Mouse (Mus musculus): Measurements from ENCODE around the gene Wdr75.

The Wdr75 gene

DNA sequence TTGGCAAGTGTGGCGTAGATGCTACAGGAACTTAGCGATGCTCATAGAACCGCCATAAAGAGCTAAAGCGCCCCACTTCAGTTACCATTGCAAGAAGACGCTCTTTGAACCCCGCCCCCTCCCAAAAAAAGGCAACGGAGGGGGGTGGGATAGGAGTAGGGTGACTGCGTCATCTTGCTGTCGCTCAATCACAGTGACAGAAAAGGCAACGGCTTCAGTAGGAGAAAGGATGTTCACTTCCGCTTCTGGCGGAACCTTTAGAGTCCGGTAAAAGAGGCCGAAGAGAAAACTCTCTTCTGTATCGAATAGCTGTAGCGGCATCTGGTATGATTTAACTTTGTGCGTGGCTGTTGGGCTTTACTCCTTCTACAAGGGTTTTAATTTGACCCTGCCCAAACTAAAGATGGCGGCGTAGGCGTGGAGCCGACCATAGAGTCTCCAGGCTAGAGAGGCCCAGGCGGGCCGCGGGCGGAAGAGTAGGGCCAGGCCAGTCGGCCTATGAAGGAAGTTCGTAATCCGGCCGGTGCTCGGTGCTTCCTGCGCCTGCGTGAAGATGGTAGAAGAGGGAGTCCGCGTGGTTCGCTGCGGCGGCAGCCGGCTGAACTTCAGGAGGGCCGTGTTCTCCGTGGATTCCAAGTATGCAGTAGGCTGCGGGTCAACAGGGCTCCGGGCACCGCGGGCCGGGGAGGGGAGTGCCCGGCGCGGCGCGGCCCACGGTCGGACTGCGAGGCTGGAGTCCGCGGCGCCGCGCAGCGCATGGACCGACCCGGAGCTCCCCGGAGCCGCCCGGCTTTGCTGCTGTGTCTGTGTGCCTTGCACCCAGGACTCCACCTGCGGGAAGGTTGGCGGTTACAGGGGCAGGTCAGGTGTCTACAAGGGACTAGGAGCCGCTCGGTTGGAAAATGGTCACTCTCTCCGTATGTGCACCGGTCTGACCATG, at the start of gene Wdr75:
Gene Wdr75, plus strand, starts transcription at position 198 of the 940 bp plus-strand sequence.
- DNase-seq (ENCODE audit: low spot score) = peak; percentile 97

DNA sequence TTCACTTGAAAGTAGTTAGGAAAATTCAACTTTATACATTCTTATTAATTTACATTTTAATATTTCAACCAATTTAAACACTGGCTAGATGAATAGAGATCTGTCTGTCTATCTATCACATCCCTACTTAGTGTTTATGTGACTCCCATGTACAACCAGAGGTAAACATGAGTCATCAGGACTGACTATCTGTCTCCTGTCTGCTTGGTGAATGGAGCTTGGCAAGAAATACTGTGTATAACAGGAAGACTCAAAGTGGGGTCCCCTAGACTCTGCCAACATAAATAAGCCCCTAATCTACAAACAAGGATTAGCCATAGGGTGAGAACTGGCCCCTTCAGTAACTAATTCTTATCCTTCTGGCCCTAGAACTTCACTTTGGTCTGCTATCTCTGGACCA, 39.1 kb upstream of the Wdr75 start:
- DNase-seq (ENCODE audit: low spot score) = no peak

DNA sequence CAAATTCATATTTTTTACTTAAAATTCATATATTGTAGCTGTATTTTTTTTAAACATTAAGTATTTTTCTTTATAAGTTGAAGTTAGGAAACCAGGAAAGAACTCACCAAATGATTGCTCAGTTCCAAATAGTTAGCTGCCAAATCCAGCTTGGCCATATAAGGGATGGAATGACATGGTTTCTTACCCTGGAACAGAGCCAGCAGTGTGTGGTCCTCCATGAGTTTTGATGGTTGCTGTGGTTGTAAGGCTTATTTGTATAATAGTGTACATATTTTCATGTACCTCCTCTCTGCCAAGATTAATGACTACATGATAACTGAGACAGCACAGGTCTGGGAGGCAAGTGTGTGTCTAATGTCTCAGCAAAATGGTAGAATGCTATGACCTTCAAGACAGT, 38.3 kb upstream of the Wdr75 start:
- DNase-seq (ENCODE audit: low spot score) = no peak

DNA sequence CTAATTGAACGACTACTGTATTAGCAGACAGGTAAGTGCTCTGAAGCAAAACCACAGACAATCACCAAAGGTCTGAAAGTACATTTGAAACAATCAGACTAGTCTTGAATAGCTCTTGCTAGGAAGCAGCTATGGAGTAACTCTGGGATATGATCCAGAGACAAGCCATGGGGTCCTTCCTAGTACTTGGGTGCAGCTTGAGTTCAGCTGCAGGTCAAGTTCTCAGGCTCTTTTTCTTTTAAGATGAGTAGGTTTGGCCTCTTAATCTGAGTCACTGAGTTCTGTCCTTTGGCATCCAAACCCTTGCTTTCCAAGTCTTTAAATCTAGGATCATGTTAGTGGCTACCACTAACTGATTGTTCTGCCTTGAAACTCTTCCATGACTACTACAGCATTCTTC, 37.0 kb upstream of the Wdr75 start:
- DNase-seq (ENCODE audit: low spot score) = no peak

DNA sequence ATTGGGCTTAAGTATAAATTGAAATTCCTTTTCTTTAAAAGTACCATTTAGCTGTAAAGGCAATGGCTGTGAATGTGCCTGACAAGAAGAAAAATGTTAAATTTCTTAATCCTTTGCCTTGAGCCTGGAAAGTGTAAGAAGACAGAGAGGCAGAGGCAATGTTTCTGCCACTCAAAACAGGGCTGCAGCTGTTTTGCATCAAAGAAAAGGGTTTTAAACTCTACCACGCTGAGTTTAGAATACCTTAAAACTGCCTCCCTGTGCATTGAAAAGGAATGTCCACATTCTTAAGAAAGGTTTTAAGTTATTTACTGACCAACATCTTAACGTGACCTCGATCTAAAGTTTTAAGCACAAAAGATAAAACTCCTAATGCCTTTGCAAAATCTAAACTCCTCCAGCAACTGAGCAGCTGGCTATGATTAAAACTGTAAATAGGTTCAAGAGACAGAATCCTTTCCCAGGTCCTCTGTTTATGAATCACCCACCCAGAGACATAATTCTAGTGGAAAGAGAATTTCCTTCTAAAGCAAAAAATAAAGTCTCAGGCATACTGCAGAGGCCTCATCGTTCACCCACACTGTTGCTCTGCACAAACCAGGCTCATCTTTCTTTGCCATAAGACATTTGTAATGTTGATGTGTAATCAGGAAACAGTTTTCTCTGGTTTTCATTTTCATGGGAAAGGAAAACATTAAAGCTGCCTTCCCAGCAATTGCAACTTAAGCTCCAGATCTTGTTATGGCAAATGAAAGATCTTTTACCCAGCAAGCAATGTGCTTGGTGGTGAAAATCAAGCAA, 34.1 kb upstream of the Wdr75 start:
- no peak for DNase-seq (ENCODE audit: low spot score)

DNA sequence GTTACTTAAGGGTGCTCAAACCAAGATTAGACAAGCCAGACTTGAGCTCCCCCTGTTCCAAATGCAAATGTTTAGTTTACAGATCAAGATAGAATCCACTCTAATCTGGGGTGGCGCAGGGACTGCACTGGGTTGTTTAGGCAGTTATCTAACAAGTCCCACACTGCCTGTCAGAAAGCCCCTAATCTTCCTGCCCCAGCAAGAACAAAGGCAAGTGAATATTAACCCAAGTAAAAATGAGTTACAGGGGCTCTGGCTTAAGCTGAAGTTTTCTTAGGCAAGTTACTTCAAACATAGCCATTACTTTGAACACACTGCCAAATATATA, 33.5 kb upstream of the Wdr75 start:
- DNase-seq (ENCODE audit: low spot score) = no peak

DNA sequence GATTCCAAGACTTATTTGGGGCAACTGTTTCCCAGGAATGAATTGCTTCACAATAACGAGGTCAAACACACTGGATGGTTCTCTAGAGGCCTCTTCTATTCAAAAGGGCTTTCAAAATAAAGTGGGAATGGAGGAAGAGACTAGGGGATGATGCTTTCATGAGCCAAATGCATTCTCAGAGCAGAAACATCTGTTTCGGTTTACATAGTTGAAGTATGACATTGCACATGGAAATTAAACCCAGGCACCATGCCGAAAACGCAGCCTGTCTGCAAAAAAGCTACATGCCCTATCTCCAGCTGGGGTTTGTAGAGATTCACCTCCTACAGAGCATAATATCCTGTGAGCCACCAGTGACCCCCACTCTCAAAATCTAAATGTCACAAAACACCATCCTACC, 29.3 kb upstream of the Wdr75 start:
- no peak for DNase-seq (ENCODE audit: low spot score)

DNA sequence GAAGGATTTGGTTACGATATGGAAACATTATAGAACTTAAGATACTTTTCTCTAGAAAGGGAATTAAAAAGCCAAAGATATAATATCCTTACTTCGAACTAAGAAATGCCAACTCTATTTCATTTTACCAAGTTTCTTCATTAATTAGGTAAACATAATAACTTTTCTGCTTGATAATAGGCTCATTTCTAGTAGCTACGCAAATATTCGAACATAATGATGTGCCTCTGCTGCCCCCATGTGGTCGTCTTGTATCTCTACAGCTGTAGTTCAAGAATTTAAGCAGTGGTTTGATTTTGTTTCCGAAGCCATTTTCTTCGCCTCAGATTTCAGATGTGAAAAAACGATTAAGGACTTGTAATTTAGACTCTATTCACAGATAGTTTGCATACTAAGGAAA, 28.8 kb upstream of the Wdr75 start:
- peak; percentile 86 for DNase-seq (ENCODE audit: low spot score)

DNA sequence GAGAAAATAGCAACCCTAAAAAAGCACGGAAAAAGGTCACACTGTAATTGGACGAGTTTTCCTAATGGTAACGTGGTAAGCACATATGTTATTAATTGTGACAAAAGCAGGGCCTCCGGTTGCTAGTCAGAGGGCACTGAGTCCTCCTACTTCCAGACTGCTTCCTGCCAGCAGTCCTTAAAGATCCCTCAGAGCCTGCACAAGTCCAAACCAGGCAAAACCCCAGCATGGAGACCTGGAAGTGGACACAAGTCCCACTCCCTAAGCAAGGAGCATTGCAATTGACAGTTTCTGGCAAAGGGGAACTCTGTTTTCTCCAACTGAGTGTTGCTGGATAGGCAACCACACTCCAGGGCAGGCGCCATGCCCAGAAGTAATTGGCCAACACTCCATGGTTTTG, 27.4 kb upstream of the Wdr75 start:
- DNase-seq (ENCODE audit: low spot score) = no peak

DNA sequence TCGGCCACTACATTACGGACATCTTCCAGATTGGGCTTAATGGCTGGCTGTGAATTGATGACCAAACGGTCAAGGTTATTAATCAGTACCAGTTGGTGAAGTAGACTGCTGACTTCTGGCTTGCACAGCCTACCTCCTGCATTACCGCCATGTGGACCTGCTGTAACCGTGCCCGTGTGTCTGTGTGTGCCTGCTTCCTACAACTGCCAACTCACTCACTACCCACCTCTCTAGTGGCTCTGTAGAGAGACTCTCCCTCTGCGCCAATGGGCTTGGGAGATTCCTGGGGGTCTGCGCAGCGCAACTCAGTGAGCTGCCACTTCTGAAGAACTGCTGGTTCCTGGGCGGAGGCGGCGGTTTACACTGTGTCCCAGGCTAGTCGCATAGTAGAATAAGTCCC, 25.6 kb upstream of the Wdr75 start:
- no peak for DNase-seq (ENCODE audit: low spot score)

DNA sequence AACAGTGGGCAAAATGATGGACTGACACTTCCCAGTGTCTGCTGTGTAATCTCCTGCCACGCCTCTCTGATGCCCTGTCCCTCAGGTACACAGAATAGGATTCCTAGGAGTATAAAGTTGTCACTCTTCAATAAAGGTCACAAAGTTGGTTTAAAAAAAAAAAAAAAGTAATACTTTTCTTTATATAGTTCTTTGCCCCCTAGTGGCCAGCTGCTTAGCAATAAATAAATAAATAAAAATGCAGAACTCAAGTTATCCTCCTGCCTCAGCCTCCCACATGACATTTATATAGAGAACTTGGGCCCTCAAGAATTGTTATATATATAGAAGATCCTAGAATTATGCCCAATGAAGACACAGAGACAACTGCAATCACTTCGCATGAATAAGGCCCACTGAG, 24.9 kb upstream of the Wdr75 start:
- no peak for DNase-seq (ENCODE audit: low spot score)

DNA sequence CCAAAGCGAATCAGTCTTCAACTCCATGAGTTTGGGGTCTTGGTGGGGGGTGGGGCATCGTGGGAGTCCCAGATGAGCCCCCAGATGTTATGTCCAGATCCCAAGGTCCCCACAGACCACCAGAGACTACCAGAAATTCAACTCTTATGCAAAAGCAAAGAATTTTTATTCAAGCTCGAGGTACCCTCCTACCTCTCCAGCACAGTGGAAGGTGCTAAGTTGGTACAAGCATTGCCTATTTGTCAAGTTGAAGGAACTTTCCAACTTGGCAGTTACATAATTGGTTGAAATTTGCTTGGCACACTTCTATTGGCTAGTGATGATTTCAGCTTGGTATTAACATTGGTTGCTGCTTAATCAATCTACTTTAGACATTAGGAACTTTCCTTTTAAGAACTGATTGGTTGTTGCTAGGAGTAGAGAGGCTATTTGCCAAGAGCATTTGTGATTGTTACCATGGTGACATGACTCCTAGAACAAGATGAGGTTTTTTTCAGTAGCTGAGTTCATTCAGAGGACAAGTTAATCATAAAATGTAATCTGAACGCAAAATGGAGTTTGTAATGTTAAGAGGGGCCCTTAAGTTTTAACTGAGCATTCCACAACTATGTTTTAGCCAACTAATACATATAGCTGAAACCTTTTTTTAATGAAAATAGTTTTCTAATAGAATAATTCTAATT, 14.2 kb upstream of the Wdr75 start:
- DNase-seq (ENCODE audit: low spot score) = no peak

DNA sequence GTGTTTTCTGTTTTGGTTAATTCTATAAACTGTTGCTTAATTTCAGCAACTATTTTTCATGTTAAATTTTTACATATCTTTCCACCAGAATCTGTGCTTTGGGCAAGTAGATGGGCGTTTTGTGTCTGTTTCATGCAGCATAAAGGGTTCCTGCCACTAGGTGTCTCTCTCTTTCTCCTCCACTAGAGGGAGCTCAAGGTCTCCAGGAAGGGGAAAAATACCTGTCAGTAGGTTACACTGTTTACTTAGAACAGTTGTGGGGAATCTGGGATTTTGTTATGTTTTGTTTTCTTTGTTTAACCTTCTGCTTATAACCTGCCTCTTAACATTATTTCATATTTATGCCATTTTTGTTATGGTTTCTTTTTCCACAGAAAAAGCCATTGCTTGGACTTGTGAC, 21.9 kb downstream of the Wdr75 start:
- DNase-seq (ENCODE audit: low spot score) = peak; percentile 76

DNA sequence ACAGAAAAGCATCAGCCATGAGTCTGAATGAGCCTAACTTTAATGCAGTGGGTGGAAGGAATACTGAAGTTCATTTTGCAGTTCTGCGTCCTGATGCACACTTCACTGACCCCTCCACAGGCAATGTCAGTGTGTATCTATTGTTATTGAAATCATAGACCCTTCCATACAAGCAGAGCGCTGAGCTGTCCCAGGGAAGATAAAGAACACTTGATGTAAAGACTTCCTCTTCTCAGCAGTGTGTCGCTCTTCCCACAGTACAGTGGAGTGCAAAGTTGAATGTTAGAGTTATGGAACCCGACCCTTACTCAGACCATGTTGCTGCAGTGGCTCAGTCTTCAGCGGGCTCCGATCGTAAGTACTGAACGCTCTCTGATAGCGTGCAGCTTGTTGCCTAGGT, 23.6 kb downstream of the Wdr75 start:
- no peak for DNase-seq (ENCODE audit: low spot score)

DNA sequence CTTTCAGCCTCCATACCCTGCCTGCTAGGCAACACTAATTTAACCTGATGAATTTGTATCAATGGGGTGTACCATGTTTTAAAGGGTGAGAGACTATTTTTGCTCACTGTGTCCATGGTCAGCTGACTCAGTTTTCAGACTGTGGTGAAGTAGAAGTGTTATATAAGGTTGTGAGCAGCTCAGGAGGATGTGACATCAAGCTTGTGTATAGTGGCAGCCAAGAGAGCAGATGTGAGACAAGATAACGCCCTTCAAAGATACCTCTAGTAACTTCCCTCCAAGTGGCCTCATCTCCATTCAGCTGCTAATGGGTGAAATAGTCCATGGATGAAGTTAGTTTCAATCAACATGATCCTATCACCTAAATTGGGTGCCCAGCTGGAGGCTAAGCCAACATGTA, 29.5 kb downstream of the Wdr75 start:
- DNase-seq (ENCODE audit: low spot score) = no peak

DNA sequence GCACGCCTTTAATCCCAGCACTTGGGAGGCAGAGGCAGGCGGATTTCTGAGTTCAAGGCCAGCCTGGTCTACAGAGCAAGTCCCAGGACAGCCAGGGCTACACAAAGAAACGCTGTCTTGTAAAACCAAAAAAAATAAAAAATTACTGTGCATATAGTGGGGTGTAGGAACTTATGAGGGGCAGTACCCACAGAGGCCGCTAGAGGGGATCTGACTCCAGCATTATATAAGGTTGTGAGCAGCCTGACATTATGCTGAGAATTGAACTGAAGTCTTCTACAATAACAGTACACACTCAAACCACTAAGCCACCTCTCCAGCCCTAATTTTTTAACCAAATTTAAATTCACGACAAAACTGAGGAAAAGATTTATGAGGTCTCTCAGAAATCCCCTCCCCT, 30.2 kb downstream of the Wdr75 start:
- DNase-seq (ENCODE audit: low spot score) = peak; percentile 84

DNA sequence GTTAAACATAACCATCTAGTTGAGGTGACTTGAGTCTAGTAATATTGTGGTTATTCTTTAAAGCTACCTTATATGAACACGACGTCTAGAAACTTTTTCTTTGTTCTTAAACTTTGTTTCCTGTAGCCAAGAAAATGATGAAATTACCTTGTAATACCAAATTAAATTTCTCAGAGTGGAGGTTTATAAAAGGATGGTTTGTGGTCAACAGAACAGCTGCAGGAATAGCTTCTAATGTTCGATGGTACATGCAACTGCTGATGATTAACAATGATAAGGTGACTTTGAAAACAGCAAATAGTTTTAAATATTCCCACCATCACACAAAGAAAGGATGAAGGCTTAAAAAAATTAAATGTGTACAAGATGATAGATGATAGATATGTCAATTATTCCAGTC, 30.7 kb downstream of the Wdr75 start:
- DNase-seq (ENCODE audit: low spot score) = no peak

DNA sequence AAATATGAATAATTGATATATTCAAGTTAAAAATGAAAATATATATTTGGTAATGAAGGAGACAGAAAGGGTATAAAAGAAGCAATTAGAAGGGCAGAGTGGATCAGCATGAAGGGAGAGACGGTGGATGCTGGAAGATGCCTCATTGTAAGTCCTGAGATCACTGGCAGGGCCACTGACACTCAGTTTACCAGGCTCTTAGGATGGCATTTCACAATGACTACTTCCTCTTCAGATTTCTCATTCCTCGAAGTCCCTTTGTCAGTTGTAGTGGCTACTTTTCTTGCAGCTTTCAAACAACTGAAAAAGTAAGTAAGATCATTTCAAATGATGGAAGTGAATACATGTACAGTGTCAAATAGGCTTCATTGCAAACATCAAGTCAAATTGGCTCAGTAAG, 31.2 kb downstream of the Wdr75 start:
- DNase-seq (ENCODE audit: low spot score) = no peak

DNA sequence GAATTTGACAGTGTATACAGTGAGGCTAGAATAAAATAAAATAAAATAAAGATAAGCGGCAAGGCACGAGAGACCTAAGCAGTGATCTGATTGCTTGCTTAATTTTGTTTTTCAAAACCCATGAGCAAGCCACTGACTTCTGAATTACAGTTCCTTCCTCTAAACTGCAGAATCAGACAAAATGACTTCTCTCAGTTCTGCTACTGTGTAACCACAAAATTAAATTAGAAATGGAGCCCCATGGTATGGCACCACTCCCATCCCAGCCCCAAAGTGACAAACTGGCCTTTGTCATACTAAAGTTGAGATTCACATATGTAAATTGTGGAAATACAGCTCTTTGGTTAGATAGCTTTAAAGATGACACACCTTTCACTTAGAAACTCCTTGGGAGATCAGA, 31.8 kb downstream of the Wdr75 start:
- no peak for DNase-seq (ENCODE audit: low spot score)

DNA sequence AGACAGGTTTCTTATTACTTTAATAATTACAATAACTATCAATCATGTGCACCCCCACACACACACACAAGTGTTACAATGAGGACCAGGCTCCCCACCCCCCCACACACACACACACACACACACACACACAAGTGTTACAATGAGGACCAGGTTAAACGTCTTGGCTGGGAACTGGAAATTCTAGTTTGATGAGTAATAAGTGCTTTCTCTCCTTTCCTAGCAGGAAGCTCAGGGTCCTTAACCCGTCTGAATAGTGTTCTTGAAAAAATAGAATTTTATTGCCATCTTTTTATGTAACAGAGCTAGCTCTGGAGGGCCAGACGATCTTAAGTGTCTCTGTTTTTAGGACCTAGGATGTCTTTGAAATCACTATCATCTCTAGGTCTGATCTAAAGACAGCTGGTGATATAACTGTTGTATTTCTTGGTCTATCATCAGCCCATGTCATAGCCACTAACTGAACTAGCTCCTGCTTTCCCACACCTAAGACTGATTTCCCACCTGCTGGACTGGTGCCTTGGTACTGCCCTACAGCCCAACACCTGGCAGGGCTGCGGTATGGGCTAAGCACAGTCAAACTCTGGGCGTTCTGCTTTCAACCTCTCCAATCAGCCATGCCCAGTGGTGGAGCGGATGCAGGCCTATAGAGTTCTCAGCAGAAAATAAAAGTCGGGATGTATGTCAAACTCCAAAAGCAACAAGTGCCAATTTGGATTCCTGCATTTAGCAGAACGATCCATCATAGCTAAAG, 35.7 kb downstream of the Wdr75 start:
- DNase-seq (ENCODE audit: low spot score) = no peak

DNA sequence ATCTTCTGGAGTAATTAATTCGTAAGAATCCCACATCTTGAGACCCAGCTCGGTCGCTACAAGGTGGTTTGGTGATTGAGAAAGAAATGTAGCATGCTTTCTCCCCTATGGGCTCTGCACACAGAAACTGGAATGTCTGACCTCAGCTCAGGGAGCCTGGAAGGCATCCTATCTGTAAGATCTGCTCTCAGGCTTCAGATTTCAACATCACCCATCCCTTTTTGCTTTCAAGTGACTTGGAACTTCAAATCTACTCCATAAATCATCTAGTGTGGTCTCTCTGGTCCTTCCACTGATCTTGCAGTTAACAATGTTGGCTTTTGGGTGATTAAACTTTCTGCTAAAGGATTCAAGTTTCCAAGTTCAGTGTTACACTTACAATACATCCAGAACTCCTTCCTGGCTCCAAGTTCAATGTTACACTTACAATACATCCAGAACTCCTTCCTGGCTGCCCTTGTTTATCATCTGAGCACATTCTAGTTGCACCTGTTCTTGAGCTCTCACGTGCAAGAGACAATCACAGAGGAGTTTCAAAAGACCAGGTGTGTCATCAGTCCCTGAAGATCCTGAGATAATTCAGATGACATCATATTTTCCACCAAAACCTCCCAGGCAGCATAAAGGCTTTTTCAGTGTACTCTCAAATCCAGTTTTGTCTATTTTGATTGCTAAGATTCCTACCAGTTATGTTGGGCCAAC, 40.5 kb downstream of the Wdr75 start:
- no peak for DNase-seq (ENCODE audit: low spot score)

DNA sequence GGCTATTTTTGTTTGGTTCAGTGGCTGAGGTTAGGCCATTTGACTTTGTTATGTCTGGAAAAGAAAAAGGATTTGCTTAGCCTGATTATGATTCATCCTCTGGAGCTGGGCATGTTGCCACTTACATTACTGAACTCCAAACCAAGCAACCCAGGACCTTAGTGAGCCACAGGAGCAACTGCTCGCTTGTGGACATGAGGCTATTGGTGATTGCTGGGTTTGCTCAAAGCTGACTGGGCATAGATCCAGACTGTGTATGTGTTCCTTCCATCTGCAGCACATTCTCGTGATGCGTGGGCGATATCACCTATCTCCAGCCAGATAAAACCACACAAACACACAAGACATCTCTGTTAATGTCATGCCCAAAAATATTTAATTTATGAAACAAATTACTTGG, 42.8 kb downstream of the Wdr75 start:
- DNase-seq (ENCODE audit: low spot score) = no peak

Measured in retina, embryonic 14.5 days (tissue).